Mouse (Mus musculus): ENCODE data around the gene Nell2.

DNA sequence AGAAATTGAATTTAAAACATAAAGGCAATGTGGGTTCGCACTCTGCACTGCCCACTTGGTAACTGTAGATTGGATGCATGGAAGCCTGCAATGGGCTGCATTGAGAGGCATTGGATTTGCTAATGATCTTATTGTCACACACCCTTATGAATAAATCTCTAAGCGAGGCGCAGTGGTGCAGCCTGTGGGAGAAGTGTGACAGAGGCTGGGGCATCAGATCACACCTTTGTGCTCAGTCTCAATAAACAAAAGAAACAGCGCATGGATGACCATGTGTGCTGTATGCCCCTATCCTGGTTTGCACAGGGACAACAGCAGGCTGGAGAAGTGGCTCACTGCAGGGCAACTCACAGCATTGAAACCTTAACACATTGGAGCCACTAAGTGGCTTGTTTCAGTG, 250.4 kb downstream of the Nell2 start:
- no peak for TF ChIP-seq MYOD1 (IDR thresholded peaks at IDR 0.05; ENCODE audit: control insufficient read depth, insufficient read length, low read depth)
- TF ChIP-seq CTCF (IDR thresholded peaks at IDR 0.05; ENCODE audit: control insufficient read depth, insufficient read depth, insufficient read length) = no peak
- no peak for TF ChIP-seq MAX (IDR thresholded peaks at IDR 0.05)
- TF ChIP-seq USF1 (IDR thresholded peaks at IDR 0.05; ENCODE audit: low read depth) = no peak
